Mouse (Mus musculus) left cerebral cortex, postnatal 36 days (tissue): ENCODE measurements around the gene Nat8. TPM values are rescaled to one million over a fixed set of nuclear protein-coding genes. Genes with fewer than 3 reads are reported as not detected.
A peak's percentile ranks its signal among the peaks of the same experiment; 100 is the strongest.
"Not testable (repeated sequence)": the region's sequence is repeated elsewhere in the genome, so short reads cannot be mapped to it uniquely, and the experiment has no call there.

Experiments used
- DNase-seq, 2 experiments: peaks; one replicate each; pipeline ENCODE4 v3.0.0; 2021 to 2022; ENCODE audit warnings: low spot score in 2 of 2, mixed read lengths in 1 of 2
- intact Hi-C: fragments of 180-260 bp; cut with DNase I; formaldehyde crosslinking; loops from one replicate; pipeline ENCODE4 v1.15.1; 2025
- total RNA-seq, 2 experiments: library from RNA; stranded (reverse); gene quantifications; 2 replicates each; pipeline ENCODE4 v1.2.3; 2021

Gene Nat8
- total RNA-seq, result 1 to 10 TPM; 2.7 to 3.6 TPM

- DNase-seq, result no peak
- intact Hi-C loops, result no loop called here
Observed at GRCm38 (mm10) chr6:85831796-85832321, at the start of gene Nat8. TSS of gene Nat8 (minus strand) at chr6:85832082.

GRCm38 (mm10) chr6:85869006-85869405, 37.1 kb upstream of the Nat8 start, which contains the start of gene Nat8f2:
TSS of gene Nat8f2 (minus strand) at chr6:85869158.
- DNase-seq, intact Hi-C loops: not testable (repeated sequence)

- no peak for DNase-seq
- intact Hi-C loops, result no loop called here
Observed at GRCm38 (mm10) chr6:85867726-85868690, 36.1 kb upstream of the Nat8 start.

- DNase-seq, intact Hi-C loops: not testable (repeated sequence)
Observed at GRCm38 (mm10) chr6:85866995-85867394, 35.1 kb upstream of the Nat8 start.

- intact Hi-C loops, DNase-seq: not testable (repeated sequence)
Observed at GRCm38 (mm10) chr6:85866166-85866565, 34.3 kb upstream of the Nat8 start.

- not testable (repeated sequence) for DNase-seq
Observed at GRCm38 (mm10) chr6:85864900-85865639, 33.2 kb upstream of the Nat8 start.

GRCm38 (mm10) chr6:85863840-85864239, 32.0 kb upstream of the Nat8 start:
- DNase-seq, result no peak
- intact Hi-C loops, result no loop called here

More at GRCm38 (mm10) chr6:85864900-85865639, 33.2 kb upstream of the Nat8 start:
- intact Hi-C loops, result not testable (repeated sequence)

- intact Hi-C loops, result no loop called here
- no peak for DNase-seq
Observed at GRCm38 (mm10) chr6:85863136-85863535, 31.3 kb upstream of the Nat8 start.

GRCm38 (mm10) chr6:85862565-85862964, 30.7 kb upstream of the Nat8 start:
- intact Hi-C loops, result no loop called here
- DNase-seq, result no peak

- DNase-seq, result no peak
Observed at GRCm38 (mm10) chr6:85861247-85861646, 29.4 kb upstream of the Nat8 start.

GRCm38 (mm10) chr6:85856194-85856678, 24.4 kb upstream of the Nat8 start:
- intact Hi-C loops, result no loop called here
- DNase-seq, result peak; percentile 52 to 59

More at GRCm38 (mm10) chr6:85861247-85861646, 29.4 kb upstream of the Nat8 start:
- intact Hi-C loops, result no loop called here

GRCm38 (mm10) chr6:85853481-85853880, 21.6 kb upstream of the Nat8 start:
- no peak for DNase-seq

GRCm38 (mm10) chr6:85851062-85851773, 19.3 kb upstream of the Nat8 start:
- DNase-seq, result no peak
- intact Hi-C loops, result no loop called here

More at GRCm38 (mm10) chr6:85853481-85853880, 21.6 kb upstream of the Nat8 start:
- intact Hi-C loops, result no loop called here

- intact Hi-C loops, result no loop called here
- no peak for DNase-seq
Observed at GRCm38 (mm10) chr6:85849240-85849639, 17.4 kb upstream of the Nat8 start.

- intact Hi-C loops, result no loop called here
- no peak for DNase-seq
Observed at GRCm38 (mm10) chr6:85848140-85848539, 16.3 kb upstream of the Nat8 start.

GRCm38 (mm10) chr6:85846921-85847320, 15.0 kb upstream of the Nat8 start:
- DNase-seq, result no peak
- intact Hi-C loops, result no loop called here

- intact Hi-C loops, result not testable (repeated sequence)
Observed at GRCm38 (mm10) chr6:85843677-85844458, 12.0 kb upstream of the Nat8 start.

GRCm38 (mm10) chr6:85839982-85840381, 8.1 kb upstream of the Nat8 start:
- peak in 1 of 2 experiments; percentile 8 for DNase-seq
- intact Hi-C loops, result loop anchor here (2.0 kb wide), 1 partner anchor 55 kb away; no protein-coding TSS in a partner anchor

More at GRCm38 (mm10) chr6:85843677-85844458, 12.0 kb upstream of the Nat8 start:
- DNase-seq, result not testable (repeated sequence)
